Mouse (Mus musculus) lung, postnatal 10 days (tissue): Measurements from ENCODE around the gene Lmln.
"Not testable (repeated sequence)": the region's sequence is repeated elsewhere in the genome, so short reads cannot be mapped to it uniquely, and the experiment has no call there.

ENCODE experiments used
- DNase-seq: peaks from one replicate; pipeline ENCODE4 v3.0.0; 2021

Lmln gene

DNA sequence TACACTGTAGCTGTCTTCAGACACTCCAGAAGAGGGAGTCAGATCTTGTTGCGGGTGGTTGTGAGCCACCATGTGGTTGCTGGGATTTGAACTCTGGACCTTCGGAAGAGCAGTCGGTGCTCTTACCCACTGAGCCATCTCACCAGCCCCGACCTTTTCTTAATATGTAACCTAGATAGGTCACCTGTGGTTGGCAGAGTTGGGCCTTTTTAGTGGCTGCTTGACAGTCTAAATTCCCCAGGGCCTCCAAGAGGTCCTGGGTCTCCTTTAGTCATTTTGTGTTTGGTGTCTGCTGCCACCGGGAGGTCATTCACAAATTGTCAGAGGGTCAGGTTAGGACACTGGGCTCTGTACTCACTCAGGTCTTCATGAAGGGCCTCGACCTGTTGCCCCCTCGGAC, 76.7 kb downstream of the Lmln start:
- DNase-seq, result not testable (repeated sequence)

DNA sequence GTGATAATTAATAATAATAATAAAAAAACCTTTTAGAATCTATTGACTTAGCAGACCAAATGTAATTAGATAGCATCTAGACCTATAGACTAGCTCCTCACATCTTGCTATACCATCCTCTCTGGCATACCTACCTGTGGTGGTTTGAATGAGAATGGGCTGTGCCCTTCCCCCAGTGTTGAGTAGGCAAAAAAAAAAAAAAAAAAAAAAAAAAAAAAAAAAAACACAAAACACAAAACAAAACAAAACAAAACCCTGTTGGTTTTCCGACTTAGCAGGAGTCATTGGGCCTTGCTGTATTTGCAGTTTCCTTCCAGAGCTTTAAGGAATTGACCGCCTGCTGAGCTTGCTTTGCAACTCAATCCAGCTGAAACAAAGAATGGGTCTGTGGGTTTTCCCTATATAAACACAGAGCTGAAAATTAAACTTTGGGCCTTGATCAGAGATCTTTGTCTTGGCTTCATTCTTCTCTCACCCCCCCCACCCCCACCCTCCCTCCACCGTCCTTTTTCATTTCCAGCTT, 79.5 kb downstream of the Lmln start:
- no peak for DNase-seq

DNA sequence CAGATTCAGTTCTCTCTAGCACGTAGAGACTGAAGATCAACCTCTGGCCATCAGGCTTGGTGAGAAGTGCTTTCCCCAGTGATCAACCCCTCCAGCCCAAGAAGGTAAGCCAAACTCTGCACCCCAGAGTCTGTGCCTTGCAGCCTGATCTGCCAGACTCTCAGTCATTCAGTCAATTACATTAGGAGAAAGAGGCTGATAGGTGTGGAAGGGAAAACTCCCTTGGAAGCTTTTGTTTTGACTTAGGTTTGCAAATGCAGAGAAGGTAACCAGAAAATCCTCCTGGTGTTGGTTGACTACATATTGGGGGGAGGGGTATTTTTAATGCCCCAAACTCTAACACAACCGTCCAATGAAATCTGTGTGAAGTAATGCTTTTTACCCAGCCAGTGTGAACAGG, 81.1 kb downstream of the Lmln start:
- no peak for DNase-seq

DNA sequence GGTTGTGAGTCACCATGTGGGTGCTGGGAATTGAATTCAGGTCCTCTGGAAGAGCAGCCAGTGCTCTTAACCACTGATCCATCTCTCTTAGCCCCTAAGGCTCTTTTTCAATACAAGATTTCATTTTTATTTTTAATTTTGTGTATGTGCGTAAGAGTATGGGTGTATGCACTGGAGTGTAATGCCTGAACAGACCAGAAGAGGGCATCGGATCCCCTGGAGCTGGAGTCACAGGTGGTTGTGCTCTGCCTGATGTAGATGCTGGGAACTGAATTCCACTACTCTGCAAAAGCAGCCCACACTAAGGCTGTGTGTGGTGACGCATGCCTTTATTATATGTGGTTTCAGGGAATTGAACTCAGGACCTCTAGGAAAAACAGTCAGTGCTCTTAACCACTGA, 83.9 kb downstream of the Lmln start:
- DNase-seq, result no peak

DNA sequence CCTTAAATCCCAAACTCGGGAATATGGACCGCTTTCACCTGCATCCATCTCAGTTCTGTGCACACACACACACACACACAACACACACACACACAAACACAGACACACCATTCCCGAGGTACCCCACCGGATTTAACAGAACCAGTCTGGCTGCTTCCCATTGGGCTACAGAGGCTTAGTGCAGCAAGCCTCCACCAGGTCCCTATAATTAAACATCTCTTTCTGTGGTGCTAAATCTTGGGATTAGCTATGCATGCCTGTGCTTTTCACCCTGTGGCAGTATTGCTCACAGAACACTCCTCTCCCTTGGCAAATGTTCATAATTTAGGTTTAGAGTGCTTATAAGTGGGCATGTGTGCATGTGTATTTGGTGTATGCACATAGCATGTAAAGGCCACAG, 85.8 kb downstream of the Lmln start:
- no peak for DNase-seq

DNA sequence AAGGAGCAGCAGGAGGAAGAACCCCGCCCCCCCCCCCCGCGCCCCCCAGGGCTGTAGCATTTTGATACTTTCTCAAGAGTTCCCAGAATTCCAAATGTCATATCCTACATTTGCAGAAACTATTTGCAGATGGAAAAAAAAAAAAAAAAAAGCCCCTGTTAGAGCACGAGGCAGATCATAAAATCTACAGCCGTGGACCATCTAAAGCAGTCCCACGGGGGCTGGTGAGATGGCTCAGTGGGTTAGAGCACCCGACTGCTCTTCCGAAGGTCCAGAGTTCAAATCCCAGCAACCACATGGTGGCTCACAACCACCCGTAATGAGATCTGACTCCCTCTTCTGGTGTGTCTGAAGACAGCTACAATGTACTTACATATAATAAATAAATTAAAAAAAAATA, 88.6 kb downstream of the Lmln start:
- DNase-seq, result not testable (repeated sequence)

DNA sequence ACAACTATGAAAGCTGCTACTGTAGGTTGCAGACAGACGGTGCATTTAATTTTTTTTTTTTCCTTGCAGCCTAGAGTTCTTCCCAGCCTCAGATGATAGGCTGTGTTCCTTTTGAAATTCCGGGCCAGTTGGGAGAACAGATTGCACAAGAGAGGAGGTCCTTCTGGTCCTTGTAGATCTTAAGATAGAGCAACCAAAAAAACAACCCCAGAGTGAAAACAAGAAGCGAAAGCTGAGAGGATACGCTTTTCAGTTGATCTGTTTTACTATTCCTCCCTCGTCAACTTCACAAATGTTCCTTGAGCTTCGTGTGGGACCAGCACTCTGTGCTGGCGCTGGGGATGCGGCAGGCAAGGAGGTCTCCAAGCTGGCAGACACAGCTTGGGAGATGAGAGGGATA, 89.2 kb downstream of the Lmln start:
- DNase-seq, result no peak

DNA sequence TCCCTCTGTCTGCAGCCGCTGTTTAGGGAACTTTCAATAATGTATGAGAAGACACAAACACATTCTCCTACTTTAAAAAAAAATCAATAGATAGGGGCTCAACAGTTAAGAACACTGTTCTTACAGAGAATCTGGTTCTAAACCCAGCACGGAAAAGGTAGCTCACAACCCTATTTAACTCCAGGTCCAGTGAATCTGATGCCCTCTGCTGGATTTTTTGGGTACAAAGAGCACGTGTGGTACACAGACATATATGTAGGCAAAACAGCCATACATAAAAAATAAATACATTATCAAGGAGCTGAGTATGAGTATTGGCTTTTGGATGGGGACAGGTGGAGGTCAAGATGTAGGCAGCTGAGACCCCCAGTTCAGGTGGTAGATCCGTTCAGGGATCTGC, 92.7 kb downstream of the Lmln start:
- peak; percentile 56 for DNase-seq

DNA sequence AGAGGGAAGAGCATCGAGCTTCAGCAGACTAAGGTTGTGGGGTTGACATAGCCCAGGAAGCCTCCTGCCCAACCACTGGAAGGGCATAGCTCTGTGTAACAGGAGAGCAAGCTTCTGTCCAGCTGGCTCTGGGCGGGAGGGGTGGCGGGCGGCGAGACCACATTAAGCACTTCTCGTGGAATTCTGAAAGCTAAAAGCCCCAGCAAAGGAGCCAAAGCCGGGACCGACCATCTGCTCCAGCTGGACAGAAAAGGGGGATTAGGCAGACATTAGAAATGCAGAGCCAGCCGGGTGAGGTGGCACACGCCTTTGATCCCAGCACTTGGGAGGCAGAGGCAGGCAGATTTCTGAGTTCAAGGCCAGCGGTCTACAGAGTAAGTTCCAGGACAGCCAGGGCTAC, 95.7 kb downstream of the Lmln start:
- DNase-seq, result no peak

DNA sequence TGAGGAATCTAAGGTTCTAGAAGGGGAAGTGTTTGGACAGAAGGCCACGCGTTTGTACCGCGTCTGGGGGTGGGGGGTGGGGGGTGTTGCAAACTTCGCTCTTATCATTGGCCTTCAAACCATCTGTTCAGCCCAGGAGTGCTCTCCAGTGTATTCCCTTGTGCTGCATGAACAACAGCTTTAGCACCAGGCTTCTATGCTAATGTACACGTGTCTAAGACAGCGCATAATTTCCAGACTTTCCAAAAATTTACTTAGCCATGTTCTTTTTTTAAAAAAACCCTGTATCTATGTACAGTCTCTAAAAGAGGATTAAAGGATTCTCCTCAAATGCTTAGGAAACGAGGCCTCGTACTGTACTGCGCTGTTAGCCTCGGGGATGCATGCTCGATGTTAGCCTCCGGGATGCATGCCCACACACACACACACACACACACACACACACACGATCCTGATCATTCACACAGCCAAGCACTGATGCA, 96.3 kb downstream of the Lmln start:
- no peak for DNase-seq

DNA sequence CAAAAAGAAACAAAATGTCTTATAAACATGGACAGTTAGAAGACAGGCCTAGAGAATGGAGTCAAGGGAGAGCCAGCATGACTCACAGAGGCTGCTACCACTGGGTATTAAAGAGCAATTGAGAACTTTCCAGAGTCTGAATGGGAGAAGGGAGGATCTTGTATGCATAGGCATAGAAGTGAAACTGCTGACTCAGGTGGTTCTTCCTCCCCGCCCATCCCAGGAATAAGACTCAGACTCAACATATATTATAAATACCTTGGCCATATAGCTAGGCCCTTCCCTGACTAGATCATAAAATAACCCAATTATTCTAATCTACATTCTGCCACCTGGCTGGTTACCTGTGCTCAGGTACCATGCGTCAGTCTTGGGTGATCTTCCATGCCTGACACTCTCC, 97.0 kb downstream of the Lmln start:
- DNase-seq, result no peak

DNA sequence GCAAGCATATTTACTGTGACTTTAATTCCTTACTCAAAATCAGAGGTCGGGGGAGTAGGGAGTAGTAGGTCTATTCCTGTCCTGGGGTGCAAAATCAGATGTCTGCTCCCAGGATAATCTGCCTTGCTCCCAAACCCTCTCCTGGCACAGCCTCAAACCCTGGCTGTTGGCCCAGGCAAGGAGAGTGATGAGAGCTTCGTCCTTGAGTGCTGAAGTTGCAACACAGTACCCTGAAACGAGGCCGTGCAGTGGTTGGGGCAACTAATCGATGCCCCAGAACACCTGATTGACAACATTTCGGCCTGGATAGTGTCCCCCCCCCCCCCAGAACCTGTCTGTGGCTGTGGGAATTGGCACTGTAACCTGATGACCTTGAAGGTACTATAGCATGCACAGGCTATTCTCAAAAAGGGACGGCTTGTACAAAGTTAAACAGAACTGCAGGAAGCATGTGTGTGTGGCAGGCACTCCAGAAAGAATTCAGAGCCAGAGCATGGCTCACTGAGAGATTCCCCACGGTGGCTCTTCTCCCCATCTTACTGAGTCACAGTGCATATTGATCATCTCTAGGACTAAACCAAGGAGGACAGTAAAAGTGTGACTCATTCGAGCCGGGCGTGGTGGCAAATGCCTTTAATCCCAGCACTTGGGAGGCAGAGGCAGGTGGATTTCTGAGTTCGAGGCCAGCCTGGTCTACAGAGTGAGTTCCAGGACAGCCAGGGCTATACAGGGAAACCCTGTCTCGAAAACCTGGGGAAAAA, 101.2 kb downstream of the Lmln start:
- no peak for DNase-seq

DNA sequence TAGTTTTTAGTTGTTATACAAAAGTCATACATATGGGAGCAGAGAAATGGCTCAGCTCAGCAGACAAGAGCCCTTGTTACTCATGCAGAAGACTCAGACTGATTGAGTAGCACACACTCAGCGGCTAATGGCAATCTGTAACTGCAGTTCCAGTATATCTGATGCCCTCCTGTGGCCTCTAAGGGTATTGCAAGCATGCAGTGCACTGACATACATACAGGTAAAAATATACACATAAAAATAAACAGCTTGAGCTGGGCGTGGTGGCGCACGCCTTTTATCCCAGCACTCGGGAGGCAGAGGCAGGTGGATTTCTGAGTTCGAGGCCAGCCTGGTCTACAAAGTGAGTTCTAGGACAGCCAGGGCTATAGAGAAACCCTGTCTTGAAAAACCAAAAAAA, 104.0 kb downstream of the Lmln start:
- peak; percentile 51 for DNase-seq

DNA sequence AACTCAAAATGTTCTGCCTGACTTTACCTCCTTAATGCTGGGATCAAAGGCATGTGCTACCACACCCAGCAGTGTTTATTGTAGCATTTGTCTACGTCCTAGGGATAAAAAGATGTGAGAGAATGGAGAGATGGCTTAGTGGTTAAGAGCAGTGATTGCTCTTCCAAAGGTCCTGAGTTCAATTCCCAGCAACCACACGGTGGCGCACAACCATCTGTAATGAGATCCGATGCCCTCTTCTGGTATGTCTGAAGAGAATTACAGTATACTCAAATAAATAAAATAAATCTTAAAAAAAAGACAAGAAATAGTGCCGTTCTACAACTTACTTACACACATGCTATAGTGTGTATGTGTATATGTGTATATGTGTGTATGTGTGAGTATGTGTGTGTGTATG, 105.2 kb downstream of the Lmln start:
- no peak for DNase-seq

DNA sequence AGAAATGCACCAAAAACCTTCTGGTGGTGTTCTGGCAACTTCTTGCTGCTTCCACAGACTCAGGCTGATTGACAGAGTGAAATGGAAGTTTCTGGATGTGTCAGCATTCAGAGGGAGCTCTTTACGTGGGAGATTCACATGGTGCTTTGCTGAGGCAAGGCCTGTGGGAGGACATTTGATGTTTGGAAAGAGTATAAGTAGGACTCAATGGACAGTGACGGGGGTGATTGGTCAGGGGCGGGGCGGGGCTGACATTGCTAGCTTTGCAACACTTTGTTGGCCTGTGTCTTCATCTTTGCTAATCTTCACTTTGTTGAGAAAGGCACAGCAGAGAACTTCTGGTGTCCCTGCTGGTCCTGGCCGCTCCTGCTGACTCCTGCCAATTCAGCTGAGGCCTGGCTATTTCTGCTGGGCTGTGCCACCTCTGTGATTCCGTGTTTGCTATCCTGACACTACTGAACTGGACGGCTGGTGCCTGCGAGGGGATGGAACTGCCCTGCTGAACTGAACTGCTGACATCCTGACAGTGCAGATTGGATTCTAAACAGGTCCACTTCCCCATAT, 107.2 kb downstream of the Lmln start:
- no peak for DNase-seq

DNA sequence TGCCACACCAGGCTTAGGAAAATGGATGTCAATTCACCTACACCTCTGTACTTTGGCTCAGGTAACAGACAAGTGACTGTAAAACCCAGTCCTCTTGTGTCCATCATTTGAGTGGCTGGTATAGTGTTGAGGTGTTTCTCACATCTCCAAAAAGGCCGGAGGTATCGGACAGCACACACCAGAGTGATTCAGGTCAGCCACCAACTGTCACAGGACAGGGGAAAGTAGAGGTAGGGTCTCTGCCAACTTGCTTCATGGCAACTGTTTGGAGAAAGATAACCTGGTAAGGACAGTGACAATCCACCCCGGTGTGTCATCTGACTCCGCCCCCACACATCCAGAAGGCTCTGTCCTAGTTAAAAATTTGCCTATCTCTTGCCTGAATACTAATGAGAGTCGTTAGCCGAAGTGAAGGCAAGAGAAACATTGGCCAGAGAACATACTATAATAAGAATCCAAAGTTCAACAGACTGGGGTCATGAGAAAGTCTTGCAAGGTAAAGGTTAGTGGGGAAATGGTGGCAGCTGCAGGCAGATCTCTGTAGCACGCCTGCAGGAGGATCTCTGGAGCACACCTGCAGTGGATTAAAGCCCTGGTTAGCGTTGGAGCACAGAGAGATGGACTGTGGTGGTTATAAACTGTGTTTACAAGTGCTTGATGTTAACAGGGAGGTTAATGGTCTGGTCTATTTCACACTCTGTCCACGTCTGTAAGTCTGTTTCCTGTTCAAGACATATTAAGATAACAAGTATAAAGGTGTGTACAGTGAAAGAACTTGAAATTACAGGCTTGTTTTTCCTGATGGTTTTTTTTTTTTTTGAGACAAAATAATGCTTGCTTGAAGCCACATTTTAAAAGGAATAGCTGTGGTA, 108.6 kb downstream of the Lmln start:
- DNase-seq, result no peak

DNA sequence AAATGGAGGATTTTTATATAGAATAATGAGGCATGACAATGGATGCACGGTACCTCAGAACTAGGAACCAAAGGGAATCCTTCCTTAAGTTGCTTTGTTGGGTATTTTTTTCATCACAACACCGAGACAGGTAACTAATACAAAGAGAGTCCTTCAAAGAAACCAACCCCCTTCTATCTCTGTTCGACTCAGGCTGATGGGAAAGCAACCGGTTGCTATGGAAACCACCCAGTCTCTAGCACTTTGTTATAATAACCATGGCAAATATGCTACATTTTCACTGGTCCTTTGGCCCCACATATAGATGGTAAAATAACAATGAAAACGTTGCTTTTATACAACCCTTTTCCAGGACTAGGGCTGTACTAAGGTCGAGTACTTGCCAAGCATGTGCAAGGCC, 109.5 kb downstream of the Lmln start:
- no peak for DNase-seq

DNA sequence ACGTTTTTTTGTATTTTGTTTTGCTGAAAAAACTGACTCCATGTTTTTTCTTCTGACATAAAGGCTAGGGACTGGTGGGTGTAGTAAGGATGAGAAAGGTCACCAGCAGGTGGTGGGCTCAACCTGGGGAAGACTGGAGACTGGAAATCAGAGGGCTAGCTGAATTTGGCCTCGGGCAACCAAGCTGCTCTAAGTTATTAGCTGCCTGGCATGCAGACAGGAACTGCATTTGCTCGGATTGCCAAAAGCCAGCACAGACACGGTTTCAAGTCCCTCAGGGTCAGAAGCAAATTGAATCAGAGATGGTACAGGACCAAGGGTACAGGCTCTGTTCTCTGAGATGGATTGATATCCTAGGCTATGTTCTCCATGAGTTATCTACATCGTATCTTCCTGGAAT, 110.8 kb downstream of the Lmln start:
- DNase-seq, result no peak

DNA sequence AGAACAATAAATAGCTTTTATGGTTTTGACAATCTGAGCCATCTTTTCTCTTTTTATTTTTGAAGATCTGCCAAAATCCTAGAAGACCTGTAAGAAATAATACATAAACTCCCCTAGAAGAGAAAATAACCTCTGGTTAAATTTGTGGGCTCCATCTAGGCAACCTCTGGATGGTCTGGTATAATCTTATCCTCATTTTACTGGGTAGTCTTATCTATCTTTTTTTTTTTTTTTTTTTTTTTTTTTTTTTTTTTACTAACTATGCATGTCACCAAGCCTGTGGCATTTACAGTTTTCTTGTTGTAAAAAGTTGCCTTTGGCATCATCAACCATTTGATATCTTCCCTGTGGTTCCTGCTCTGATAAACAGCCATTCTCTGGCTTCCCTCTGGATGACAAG, 112.4 kb downstream of the Lmln start:
- DNase-seq, result no peak

DNA sequence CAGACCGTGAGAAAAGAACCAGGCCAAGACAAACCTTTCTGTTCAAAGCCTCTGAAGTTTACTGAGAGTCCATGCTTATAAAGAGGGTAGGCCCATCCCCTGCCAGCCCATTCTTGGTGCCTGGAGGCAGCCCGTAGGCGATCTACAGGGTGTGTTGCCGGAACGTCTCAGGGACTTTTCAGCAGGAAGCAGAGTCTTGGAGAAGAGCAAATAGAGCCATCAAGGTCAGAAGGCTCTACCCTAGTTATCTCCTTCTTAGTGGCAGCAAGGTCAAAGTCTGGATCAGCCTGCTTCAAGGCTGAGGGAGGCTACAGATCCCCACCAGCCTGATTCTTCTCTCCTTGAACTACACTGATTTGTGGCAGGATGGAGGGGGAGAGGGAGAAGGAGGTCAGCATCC, 114.5 kb downstream of the Lmln start:
- not testable (repeated sequence) for DNase-seq
